Mouse (Mus musculus): Measurements from ENCODE around the gene Agtrap. TPM values are rescaled to one million over a fixed set of nuclear protein-coding genes. Genes with fewer than 3 reads are reported as not detected.

Agtrap gene
- polyA plus RNA-seq, 1 experiment from 2014 or later = 15.4 TPM

DNA sequence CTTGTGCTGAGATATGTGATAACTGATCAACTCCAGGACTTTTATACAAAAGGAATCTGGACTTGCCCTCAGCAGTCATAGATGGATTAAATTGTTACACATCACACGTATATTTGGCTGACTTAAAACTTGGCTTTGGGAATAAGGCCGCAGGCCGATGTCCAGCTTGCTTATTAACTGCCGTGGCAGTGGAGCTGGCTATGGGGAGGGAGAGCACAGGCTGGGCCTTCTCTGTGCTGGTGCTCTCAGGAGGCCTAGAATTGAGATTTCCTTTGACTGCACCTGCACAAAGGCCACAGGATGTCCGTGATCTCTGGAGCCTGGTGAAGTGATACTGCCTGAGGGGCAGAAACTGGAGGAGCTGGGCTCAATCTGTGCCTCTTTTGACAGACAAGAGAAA, 57.3 kb downstream of the Agtrap start:
- no peak overlapping the region for H3K4me2 ChIP-seq
- H3K9ac ChIP-seq = no peak overlapping the region
- ATAC-seq (ENCODE audit: extremely low read depth, insufficient number of reproducible peaks, low FRiP score, low TSS enrichment) = no peak
- no peaks in the 10 kb centered on the region for H3K27me3 ChIP-seq (replicated peaks)
- no peaks in the 10 kb centered on the region for H3K4me1 ChIP-seq
- no peak overlapping the region for H3K27ac ChIP-seq (replicated peaks)
- H3K9me3 ChIP-seq = no peaks in the 10 kb centered on the region
- 93% methylated on average over 5 of the region's 5 CpGs for WGBS
- H3K4me3 ChIP-seq = no peak overlapping the region
- H3K36me3 ChIP-seq = peaks cover 71% of the 10 kb centered on the region

DNA sequence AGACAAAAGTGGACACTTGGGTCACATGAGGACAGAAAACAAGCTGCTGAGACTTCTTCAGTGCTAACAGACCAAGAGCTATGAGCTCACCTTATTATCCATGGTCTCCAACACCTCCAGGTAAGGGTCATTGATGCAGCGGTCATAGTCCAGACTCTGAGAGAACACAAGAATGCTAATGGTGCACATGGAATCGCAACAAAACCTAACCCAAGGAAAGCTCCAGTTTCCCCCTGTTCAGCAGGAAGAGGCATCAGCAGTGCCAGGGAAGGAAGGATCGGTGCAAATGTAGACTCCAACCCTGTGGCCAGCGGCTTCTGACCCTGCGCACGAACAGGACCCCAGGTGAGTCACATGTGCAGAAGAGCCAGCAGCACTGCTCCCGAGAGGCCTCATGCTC, 58.5 kb downstream of the Agtrap start:
- no peak overlapping the region for H3K27ac ChIP-seq (replicated peaks)
- H3K4me1 ChIP-seq = no peaks in the 10 kb centered on the region
- ATAC-seq (ENCODE audit: extremely low read depth, insufficient number of reproducible peaks, low FRiP score, low TSS enrichment) = no peak
- H3K4me3 ChIP-seq = no peak overlapping the region
- WGBS = 93% methylated on average over 7 of the region's 7 CpGs
- H3K4me2 ChIP-seq = no peak overlapping the region
- no peaks in the 10 kb centered on the region for H3K27me3 ChIP-seq (replicated peaks)
- H3K36me3 ChIP-seq = peaks cover 71% of the 10 kb centered on the region
- H3K9me3 ChIP-seq = no peaks in the 10 kb centered on the region
- H3K9ac ChIP-seq = no peak overlapping the region

Other genes starting within 250 kb of the Agtrap start
- 3.6 and 3.9 TPM in 2 replicates for gene Zfp933, start 239.7 kb downstream of the Agtrap start, polyA plus RNA-seq (2015; fragmentation: Nextera tagmentation; extraction: Ambion mirVana)
- 27.2 and 27.6 TPM in 2 replicates for gene Miip, start 219.2 kb downstream of the Agtrap start, polyA plus RNA-seq (2015; fragmentation: Nextera tagmentation; extraction: Ambion mirVana)
- 7.5 and 8.0 TPM in 2 replicates for gene Fv1, start 219.1 kb downstream of the Agtrap start, polyA plus RNA-seq (2015; fragmentation: Nextera tagmentation; extraction: Ambion mirVana)
- gene Mfn2, start 183.3 kb downstream of the Agtrap start, polyA plus RNA-seq (2015; fragmentation: Nextera tagmentation; extraction: Ambion mirVana) = 102 and 105 TPM in 2 replicates
- 43.7 and 49.2 TPM in 2 replicates for gene Plod1, start 151.3 kb downstream of the Agtrap start, polyA plus RNA-seq (2015; fragmentation: Nextera tagmentation; extraction: Ambion mirVana)
- 12.4 and 13.0 TPM in 2 replicates for gene 2510039O18Rik, start 147.1 kb downstream of the Agtrap start, polyA plus RNA-seq (2015; fragmentation: Nextera tagmentation; extraction: Ambion mirVana)
- gene Nppb, start 102.2 kb downstream of the Agtrap start, polyA plus RNA-seq (2015; fragmentation: Nextera tagmentation; extraction: Ambion mirVana) = 187 and 230 TPM in 2 replicates
- gene Nppa, start 87.3 kb downstream of the Agtrap start, polyA plus RNA-seq (2015; fragmentation: Nextera tagmentation; extraction: Ambion mirVana) = 4,587 and 5,670 TPM in 2 replicates
- 5.8 and 6.5 TPM in 2 replicates for gene Clcn6, start 49.2 kb downstream of the Agtrap start, polyA plus RNA-seq (2015; fragmentation: Nextera tagmentation; extraction: Ambion mirVana)
- gene Mthfr, start 49.0 kb downstream of the Agtrap start, polyA plus RNA-seq (2015; fragmentation: Nextera tagmentation; extraction: Ambion mirVana) = 11.4 and 11.7 TPM in 2 replicates
- 33.3 and 39.0 TPM in 2 replicates for gene Mad2l2, start 42.4 kb upstream of the Agtrap start, polyA plus RNA-seq (2015; fragmentation: Nextera tagmentation; extraction: Ambion mirVana)
- gene Draxin, start 42.7 kb upstream of the Agtrap start, polyA plus RNA-seq (2015; fragmentation: Nextera tagmentation; extraction: Ambion mirVana) = 0.03 and 0.05 TPM in 2 replicates
- 18.6 and 19.6 TPM in 2 replicates for gene Fbxo6, start 64.1 kb upstream of the Agtrap start, polyA plus RNA-seq (2015; fragmentation: Nextera tagmentation; extraction: Ambion mirVana)
- gene Fbxo44, start 72.5 kb upstream of the Agtrap start, polyA plus RNA-seq (2015; fragmentation: Nextera tagmentation; extraction: Ambion mirVana) = 20.9 and 26.9 TPM in 2 replicates
- gene Fbxo2, start 72.6 kb upstream of the Agtrap start, polyA plus RNA-seq (2015; fragmentation: Nextera tagmentation; extraction: Ambion mirVana) = 1.0 and 1.6 TPM in 2 replicates
- gene Disp3, start 199.9 kb upstream of the Agtrap start, polyA plus RNA-seq (2015; fragmentation: Nextera tagmentation; extraction: Ambion mirVana) = 0.03 TPM in 2 replicates